Mouse (Mus musculus) MEL (cell line): ENCODE results near the gene Ppp2r5e. TPM values are rescaled to one million over a fixed set of nuclear protein-coding genes. Genes with fewer than 3 reads are reported as not detected.

Experiments
- DNase-seq: peaks from one replicate; pipeline ENCODE4 v3.0.0; 2011; ENCODE audit warnings: low read depth, low spot score
- H3K27ac ChIP-seq: 2 replicates; pipeline ENCODE4 v1.5.1; 2012; ENCODE audit warnings: low read depth, mild to moderate bottlenecking, control low read depth, low read length, moderate library complexity; ENCODE audit not compliant: control insufficient read depth
- H3K27me3 ChIP-seq, 2 experiments: fragments of 150-350 bp in 1 of 2; sonication (generic) in 1 of 2; 2 replicates each; pipeline ENCODE4 v1.6.1; 2012; ENCODE audit warnings: low read length in 2 of 2, mild to moderate bottlenecking in 2 of 2, improper control_type of control experiment in 1 of 2, moderate library complexity in 1 of 2; ENCODE audit not compliant: insufficient read depth in 2 of 2, control insufficient read depth in 1 of 2
- H3K36me3 ChIP-seq, 2 experiments: 2 replicates each; pipeline ENCODE4 v1.6.1; 2012 to 2014; ENCODE audit warnings: low read length in 2 of 2, improper control_type of control experiment in 1 of 2, inconsistent platforms in 1 of 2, mild to moderate bottlenecking in 1 of 2; ENCODE audit not compliant: insufficient read depth in 2 of 2, control insufficient read depth in 1 of 2
- H3K4me1 ChIP-seq, 2 experiments: fragments of 150-350 bp in 1 of 2; sonication (generic) in 1 of 2; 2 replicates each; pipeline ENCODE4 v1.6.1; 2012; ENCODE audit warnings: low read length in 2 of 2, improper control_type of control experiment in 1 of 2, mild to moderate bottlenecking in 1 of 2; ENCODE audit not compliant: insufficient read depth in 2 of 2, control insufficient read depth in 1 of 2
- H3K4me3 ChIP-seq, 2 experiments: fragments of 150-350 bp in 1 of 2; sonication (generic) in 1 of 2; 2 replicates each; pipeline ENCODE4 v1.5.1; 2012; ENCODE audit warnings: low read depth in 2 of 2, low read length in 2 of 2, mild to moderate bottlenecking in 2 of 2, moderate library complexity in 2 of 2, control low read depth in 1 of 2, improper control_type of control experiment in 1 of 2; ENCODE audit not compliant: control insufficient read depth in 1 of 2, insufficient read depth in 1 of 2
- H3K79me2 ChIP-seq: 2 replicates; pipeline ENCODE4 v1.6.1; 2012; ENCODE audit warnings: mild to moderate bottlenecking, low read length, moderate library complexity; ENCODE audit not compliant: control insufficient read depth, poor library complexity, insufficient read depth
- H3K9ac ChIP-seq: 2 replicates; pipeline ENCODE4 v1.6.1; 2012; ENCODE audit warnings: low read depth, mild to moderate bottlenecking, control low read depth, low read length, moderate library complexity; ENCODE audit not compliant: control insufficient read depth, poor library complexity, severe bottlenecking
- H3K9me3 ChIP-seq: fragments of 150-350 bp; sonication (generic); replicated peaks from 2 replicates; pipeline ENCODE4 v1.6.1; 2012; ENCODE audit warnings: mild to moderate bottlenecking, low read length, improper control_type of control experiment, moderate library complexity; ENCODE audit not compliant: insufficient read depth
- CHD1 ChIP-seq: IDR thresholded peaks from 2 replicates; pipeline ENCODE4 v1.6.1; 2012; ENCODE audit warnings: low read depth, mild to moderate bottlenecking, inconsistent platforms, low read length, improper control_type of control experiment
- CTCF ChIP-seq, 3 experiments: IDR thresholded peaks in 2 of 3; conservative IDR thresholded peaks in 1 of 3; 2 replicates each; pipeline ENCODE4 v1.5.1; 2011 to 2012; ENCODE audit warnings: low read length in 3 of 3, low read depth in 2 of 3, mild to moderate bottlenecking in 2 of 3, improper control_type of control experiment in 1 of 3, inconsistent platforms in 1 of 3, mixed read lengths in 1 of 3, moderate library complexity in 1 of 3; ENCODE audit not compliant: control insufficient read depth in 1 of 3, insufficient read depth in 1 of 3, poor library complexity in 1 of 3, severe bottlenecking in 1 of 3
- ELF1 ChIP-seq: IDR thresholded peaks from 2 replicates; pipeline ENCODE4 v1.6.1; 2014; ENCODE audit warnings: low read depth, mild to moderate bottlenecking, inconsistent platforms, low read length, improper control_type of control experiment, moderate library complexity
- EP300 ChIP-seq, 2 experiments: IDR thresholded peaks; 2 replicates each; pipeline ENCODE4 v1.6.1; 2011; ENCODE audit warnings: improper control_type of control experiment in 2 of 2, low read length in 2 of 2, low read depth in 1 of 2, mild to moderate bottlenecking in 1 of 2
- ETS1 ChIP-seq: IDR thresholded peaks from 2 replicates; pipeline ENCODE4 v1.6.1; 2012; ENCODE audit warnings: low read depth, mild to moderate bottlenecking, inconsistent platforms, low read length, improper control_type of control experiment, moderate library complexity
- GATA1 ChIP-seq: IDR thresholded peaks from 2 replicates; pipeline ENCODE4 v1.6.1; 2011; ENCODE audit warnings: low read depth, low read length, improper control_type of control experiment
- KAT2A ChIP-seq: conservative IDR thresholded peaks from 2 replicates; pipeline ENCODE4 v1.6.1; 2012; ENCODE audit warnings: low read depth, low read length, improper control_type of control experiment, inconsistent platforms
- MAFK ChIP-seq: IDR thresholded peaks from 2 replicates; pipeline ENCODE4 v1.6.1; 2011; ENCODE audit warnings: low read depth, mild to moderate bottlenecking, low read length, improper control_type of control experiment, borderline replicate concordance
- MAX ChIP-seq: IDR thresholded peaks from 2 replicates; pipeline ENCODE4 v1.6.1; 2011; ENCODE audit warnings: low read length, improper control_type of control experiment
- MAZ ChIP-seq: IDR thresholded peaks from 2 replicates; pipeline ENCODE4 v1.6.1; 2012; ENCODE audit warnings: low read depth, mild to moderate bottlenecking, inconsistent platforms, low read length, improper control_type of control experiment
- MEF2A ChIP-seq: IDR thresholded peaks from 2 replicates; pipeline ENCODE4 v1.6.1; 2014; ENCODE audit warnings: low read depth, mild to moderate bottlenecking, inconsistent platforms, low read length, improper control_type of control experiment; ENCODE audit not compliant: poor library complexity, insufficient replicate concordance, severe bottlenecking; ENCODE audit errors: extremely low read depth
- MYB ChIP-seq: IDR thresholded peaks from 2 replicates; pipeline ENCODE4 v1.6.1; 2011; ENCODE audit warnings: mild to moderate bottlenecking, low read depth, low read length, improper control_type of control experiment
- NRF1 ChIP-seq: IDR thresholded peaks from 2 replicates; pipeline ENCODE4 v1.6.1; 2014; ENCODE audit warnings: low read depth, mild to moderate bottlenecking, inconsistent platforms, low read length, improper control_type of control experiment, moderate library complexity; ENCODE audit not compliant: poor library complexity, insufficient read depth, severe bottlenecking
- POLR2AphosphoS5 ChIP-seq: IDR thresholded peaks from 2 replicates; pipeline ENCODE4 v1.6.1; 2012; ENCODE audit warnings: low read depth, borderline replicate concordance, mild to moderate bottlenecking, inconsistent platforms, low read length, moderate library complexity, mixed read lengths
- RCOR1 ChIP-seq: IDR thresholded peaks from 2 replicates; pipeline ENCODE4 v1.6.1; 2012; ENCODE audit warnings: low read depth, mild to moderate bottlenecking, inconsistent platforms, low read length, improper control_type of control experiment
- SMC3 ChIP-seq: IDR thresholded peaks from 2 replicates; pipeline ENCODE4 v1.6.1; 2011; ENCODE audit warnings: low read depth, low read length, improper control_type of control experiment
- TAL1 ChIP-seq: IDR thresholded peaks from 2 replicates; pipeline ENCODE4 v1.6.1; 2012; ENCODE audit warnings: mild to moderate bottlenecking, inconsistent platforms, low read length, moderate library complexity, mixed read lengths
- TBP ChIP-seq: IDR thresholded peaks from 2 replicates; pipeline ENCODE4 v1.8.0; 2011; ENCODE audit warnings: low read depth, low read length, improper control_type of control experiment
- TCF12 ChIP-seq: IDR thresholded peaks from 2 replicates; pipeline ENCODE4 v1.6.1; 2014; ENCODE audit warnings: low read depth, mild to moderate bottlenecking, inconsistent platforms, low read length, improper control_type of control experiment, moderate library complexity
- UBTF ChIP-seq: IDR thresholded peaks from 2 replicates; pipeline ENCODE4 v1.6.1; 2012; ENCODE audit warnings: low read depth, mild to moderate bottlenecking, inconsistent platforms, low read length, improper control_type of control experiment, moderate library complexity, borderline replicate concordance; ENCODE audit not compliant: insufficient read depth
- USF1 ChIP-seq: IDR thresholded peaks from 2 replicates; pipeline ENCODE4 v1.6.1; 2014; ENCODE audit warnings: low read depth, mild to moderate bottlenecking, inconsistent platforms, low read length, improper control_type of control experiment, moderate library complexity
- ZC3H11A ChIP-seq: IDR thresholded peaks from 2 replicates; pipeline ENCODE4 v1.6.1; 2012; ENCODE audit warnings: low read depth, mild to moderate bottlenecking, inconsistent platforms, low read length, improper control_type of control experiment
- ZKSCAN1 ChIP-seq: IDR thresholded peaks from 2 replicates; pipeline ENCODE4 v1.6.1; 2012; ENCODE audit warnings: low read depth, mild to moderate bottlenecking, inconsistent platforms, low read length, improper control_type of control experiment, moderate library complexity
- ZMIZ1 ChIP-seq: IDR thresholded peaks from 2 replicates; pipeline ENCODE4 v1.6.1; 2012; ENCODE audit warnings: low read depth, mild to moderate bottlenecking, inconsistent platforms, low read length, improper control_type of control experiment, moderate library complexity
- ZNF384 ChIP-seq: IDR thresholded peaks from 2 replicates; pipeline ENCODE4 v1.6.1; 2012; ENCODE audit warnings: low read depth, mild to moderate bottlenecking, inconsistent platforms, low read length, improper control_type of control experiment
- polyA plus RNA-seq, 2 experiments: library from polyadenylated mRNA; stranded (reverse) in 1 of 2; unstranded in 1 of 2; fragments of >175 nt in 1 of 2; fragments of >200 nt in 1 of 2; gene quantifications; 2 replicates each; pipeline versions ENCODE4 v1.2.1 to v1.2.4; 2012; ENCODE audit warnings: low replicate concordance in 2 of 2, low read depth in 1 of 2; ENCODE audit not compliant: insufficient read length in 2 of 2, insufficient read depth in 1 of 2, missing spikeins in 1 of 2
- total RNA-seq: library from RNA; depleted of rRNA; stranded (reverse); fragments of 300-350 nt; gene quantifications from 2 replicates; pipeline ENCODE4 v1.2.3, GENCODE M21; 2012

Gene Ppp2r5e
- total and polyA plus RNA-seq, 3 experiments = 9.0 to 200 (median 21.3) TPM

DNA sequence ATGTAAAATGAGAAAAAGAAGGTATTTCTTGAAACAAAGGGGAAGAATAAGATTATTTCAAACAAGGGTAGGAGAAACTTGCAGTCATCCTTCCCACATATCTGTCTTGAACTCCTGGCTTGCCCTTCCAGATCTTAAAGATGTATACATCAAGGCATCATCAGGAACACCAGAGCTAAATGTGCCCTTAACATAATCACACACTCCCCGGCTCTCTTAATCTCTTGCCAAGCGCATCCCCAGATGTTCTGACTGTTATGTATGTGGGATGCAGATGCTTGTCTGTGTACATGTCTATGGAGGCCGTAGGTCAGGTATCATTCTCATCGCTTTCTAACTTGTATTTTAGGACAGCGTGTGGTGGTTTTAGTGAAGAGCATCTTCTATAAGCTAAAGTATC is 27.2 kb upstream of the Ppp2r5e start:
- Histone ChIP-seq H3K36me3 (peaks cover 0 to 7% of the 10 kb centered on the region in 2 experiments; a peak in 2 of 4 replicates), H3K4me1 (peaks cover 0 to 6% of the 10 kb centered on the region in 2 experiments; a peak in 2 of 4 replicates), H3K27ac (no peak overlapping the region), H3K27me3 (no peaks in the 10 kb centered on the region), H3K9me3 (no peaks in the 10 kb centered on the region), H3K79me2 (no peaks in the 10 kb centered on the region), H3K9ac (no peak overlapping the region), H3K4me3 (no peak overlapping the region)
- TF ChIP-seq TBP (no peak), MYB (no peak), ZNF384 (no peak), ZKSCAN1 (no peak), CHD1 (no peak), USF1 (no peak), MAX (no peak), UBTF (no peak), SMC3 (no peak), MEF2A (no peak), NRF1 (no peak), CTCF (IDR thresholded peaks at IDR 0.05 in 2 of 3, conservative IDR thresholded peaks at IDR 0.05 in 1 of 3; ENCODE audit: control insufficient read depth in 1 of 3, insufficient read depth in 1 of 3, low read depth in 2 of 3, low read length in 3 of 3, poor library complexity in 1 of 3, severe bottlenecking in 1 of 3) (no peak), EP300 (IDR thresholded peaks at IDR 0.05; ENCODE audit: low read depth in 1 of 2, low read length in 2 of 2) (no peak), POLR2AphosphoS5 (no peak)
- DNase-seq = no peak

DNA sequence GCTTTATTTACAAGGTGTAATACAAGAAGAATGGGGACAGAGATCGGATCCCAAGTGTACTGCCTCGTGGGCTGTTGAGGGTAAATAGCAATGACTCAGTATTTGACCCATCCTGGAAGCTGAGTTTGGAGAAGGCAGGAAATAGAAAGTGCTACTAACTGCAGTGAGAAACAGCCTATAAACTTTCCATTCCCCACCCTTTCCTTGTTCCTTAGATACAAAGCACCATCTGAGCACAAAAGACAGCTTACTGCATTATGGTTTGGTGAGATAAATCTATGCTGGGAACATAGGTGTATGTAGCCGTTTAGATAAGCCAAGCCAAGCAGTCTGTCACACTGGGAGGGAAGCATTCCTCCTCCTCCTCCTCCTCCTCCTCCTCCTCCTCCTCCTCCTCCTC is 26.8 kb upstream of the Ppp2r5e start:
- Histone ChIP-seq H3K9ac (no peak overlapping the region), H3K4me1 (peaks cover 0 to 6% of the 10 kb centered on the region in 2 experiments; a peak in 2 of 4 replicates), H3K79me2 (no peaks in the 10 kb centered on the region), H3K27me3 (no peaks in the 10 kb centered on the region), H3K27ac (no peak overlapping the region; the same call in 1 of the 2 replicates), H3K4me3 (no peak overlapping the region), H3K36me3 (peaks cover 0 to 7% of the 10 kb centered on the region in 2 experiments; a peak in 2 of 4 replicates), H3K9me3 (no peaks in the 10 kb centered on the region)
- TF ChIP-seq SMC3 = no peak
- no peak for TF ChIP-seq MAZ
- TF ChIP-seq RCOR1 = peak; percentile 52; the same call in 1 of the 2 replicates
- no peak for TF ChIP-seq ZC3H11A
- peak; percentile 75 for TF ChIP-seq TCF12
- TF ChIP-seq ETS1 = 0 out of 2 replicates have a peak, but pooled peaks have one; percentile 36
- TF ChIP-seq CHD1 = no peak
- peak; percentile 67 for TF ChIP-seq GATA1
- TF ChIP-seq ELF1 = no peak
- no peak for TF ChIP-seq ZMIZ1
- no peak for TF ChIP-seq USF1
- 0 out of 2 replicates have a peak, but pooled peaks have one; percentile 22 for TF ChIP-seq TAL1
- no peak for TF ChIP-seq KAT2A
- peak; percentile 47; the same call in 1 of the 2 replicates for TF ChIP-seq MYB
- no peak for TF ChIP-seq MAFK
- TF ChIP-seq EP300 (IDR thresholded peaks at IDR 0.05; ENCODE audit: low read depth in 1 of 2, low read length in 2 of 2) = peak; percentile 77 to 78
- TF ChIP-seq ZNF384 = no peak
- DNase-seq = peak; percentile 53
